Mouse (Mus musculus) lung, adult 2 months (tissue): Measurements from ENCODE around the gene Gm26558.

ENCODE experiments used
- CTCF ChIP-seq: fragments of 200-500 bp; IDR thresholded peaks from 2 replicates; pipeline ENCODE4 v1.5.1; 2011; ENCODE audit warnings: mild to moderate bottlenecking, low read length, control low read depth; ENCODE audit not compliant: insufficient read depth
- POLR2A ChIP-seq: fragments of 200-500 bp; IDR thresholded peaks from 2 replicates; pipeline ENCODE4 v1.6.1; 2011; ENCODE audit warnings: low read depth, mild to moderate bottlenecking, control low read depth, low read length, borderline replicate concordance; ENCODE audit errors: extremely low read depth

GRCm38 (mm10) chr2:70710236-70710635 is 48.3 kb upstream of the Gm26558 start:
- TF ChIP-seq CTCF (no peak), POLR2A (no peak)
